Mouse (Mus musculus) MEL (cell line): ENCODE measurements at regions not wholly inside any gene's neighbourhood (a gene's known extent, or its start where the extent isn't known, plus 50 kb on each side); places are given as distances from the start of the nearest gene placed in this dataset.

Experiments
- DNase-seq: peaks from one replicate; pipeline ENCODE4 v3.0.0; 2011; ENCODE audit warnings: low read depth, low spot score
- H3K27ac ChIP-seq: 2 replicates; pipeline ENCODE4 v1.5.1; 2012; ENCODE audit warnings: low read depth, mild to moderate bottlenecking, control low read depth, low read length, moderate library complexity; ENCODE audit not compliant: control insufficient read depth
- H3K27me3 ChIP-seq, 2 experiments: fragments of 150-350 bp in 1 of 2; sonication (generic) in 1 of 2; 2 replicates each; pipeline ENCODE4 v1.6.1; 2012; ENCODE audit warnings: low read length in 2 of 2, mild to moderate bottlenecking in 2 of 2, improper control_type of control experiment in 1 of 2, moderate library complexity in 1 of 2; ENCODE audit not compliant: insufficient read depth in 2 of 2, control insufficient read depth in 1 of 2
- H3K36me3 ChIP-seq, 2 experiments: 2 replicates each; pipeline ENCODE4 v1.6.1; 2012 to 2014; ENCODE audit warnings: low read length in 2 of 2, improper control_type of control experiment in 1 of 2, inconsistent platforms in 1 of 2, mild to moderate bottlenecking in 1 of 2; ENCODE audit not compliant: insufficient read depth in 2 of 2, control insufficient read depth in 1 of 2
- H3K4me1 ChIP-seq, 2 experiments: fragments of 150-350 bp in 1 of 2; sonication (generic) in 1 of 2; 2 replicates each; pipeline ENCODE4 v1.6.1; 2012; ENCODE audit warnings: low read length in 2 of 2, improper control_type of control experiment in 1 of 2, mild to moderate bottlenecking in 1 of 2; ENCODE audit not compliant: insufficient read depth in 2 of 2, control insufficient read depth in 1 of 2
- H3K4me3 ChIP-seq, 2 experiments: fragments of 150-350 bp in 1 of 2; sonication (generic) in 1 of 2; 2 replicates each; pipeline ENCODE4 v1.5.1; 2012; ENCODE audit warnings: low read depth in 2 of 2, low read length in 2 of 2, mild to moderate bottlenecking in 2 of 2, moderate library complexity in 2 of 2, control low read depth in 1 of 2, improper control_type of control experiment in 1 of 2; ENCODE audit not compliant: control insufficient read depth in 1 of 2, insufficient read depth in 1 of 2
- H3K79me2 ChIP-seq: 2 replicates; pipeline ENCODE4 v1.6.1; 2012; ENCODE audit warnings: mild to moderate bottlenecking, low read length, moderate library complexity; ENCODE audit not compliant: control insufficient read depth, poor library complexity, insufficient read depth
- H3K9ac ChIP-seq: 2 replicates; pipeline ENCODE4 v1.6.1; 2012; ENCODE audit warnings: low read depth, mild to moderate bottlenecking, control low read depth, low read length, moderate library complexity; ENCODE audit not compliant: control insufficient read depth, poor library complexity, severe bottlenecking
- H3K9me3 ChIP-seq: fragments of 150-350 bp; sonication (generic); replicated peaks from 2 replicates; pipeline ENCODE4 v1.6.1; 2012; ENCODE audit warnings: mild to moderate bottlenecking, low read length, improper control_type of control experiment, moderate library complexity; ENCODE audit not compliant: insufficient read depth
- BHLHE40 ChIP-seq: IDR thresholded peaks from 2 replicates; pipeline ENCODE4 v1.6.1; 2012; ENCODE audit warnings: low read depth, mild to moderate bottlenecking, inconsistent platforms, low read length, improper control_type of control experiment, borderline replicate concordance
- CHD1 ChIP-seq: IDR thresholded peaks from 2 replicates; pipeline ENCODE4 v1.6.1; 2012; ENCODE audit warnings: low read depth, mild to moderate bottlenecking, inconsistent platforms, low read length, improper control_type of control experiment
- CTCF ChIP-seq, 3 experiments: IDR thresholded peaks in 2 of 3; conservative IDR thresholded peaks in 1 of 3; 2 replicates each; pipeline ENCODE4 v1.5.1; 2011 to 2012; ENCODE audit warnings: low read length in 3 of 3, low read depth in 2 of 3, mild to moderate bottlenecking in 2 of 3, improper control_type of control experiment in 1 of 3, inconsistent platforms in 1 of 3, mixed read lengths in 1 of 3, moderate library complexity in 1 of 3; ENCODE audit not compliant: control insufficient read depth in 1 of 3, insufficient read depth in 1 of 3, poor library complexity in 1 of 3, severe bottlenecking in 1 of 3
- ELF1 ChIP-seq: IDR thresholded peaks from 2 replicates; pipeline ENCODE4 v1.6.1; 2014; ENCODE audit warnings: low read depth, mild to moderate bottlenecking, inconsistent platforms, low read length, improper control_type of control experiment, moderate library complexity
- EP300 ChIP-seq, 2 experiments: IDR thresholded peaks; 2 replicates each; pipeline ENCODE4 v1.6.1; 2011; ENCODE audit warnings: improper control_type of control experiment in 2 of 2, low read length in 2 of 2, low read depth in 1 of 2, mild to moderate bottlenecking in 1 of 2
- ETS1 ChIP-seq: IDR thresholded peaks from 2 replicates; pipeline ENCODE4 v1.6.1; 2012; ENCODE audit warnings: low read depth, mild to moderate bottlenecking, inconsistent platforms, low read length, improper control_type of control experiment, moderate library complexity
- GATA1 ChIP-seq: IDR thresholded peaks from 2 replicates; pipeline ENCODE4 v1.6.1; 2011; ENCODE audit warnings: low read depth, low read length, improper control_type of control experiment
- MAFK ChIP-seq: IDR thresholded peaks from 2 replicates; pipeline ENCODE4 v1.6.1; 2011; ENCODE audit warnings: low read depth, mild to moderate bottlenecking, low read length, improper control_type of control experiment, borderline replicate concordance
- MEF2A ChIP-seq: IDR thresholded peaks from 2 replicates; pipeline ENCODE4 v1.6.1; 2014; ENCODE audit warnings: low read depth, mild to moderate bottlenecking, inconsistent platforms, low read length, improper control_type of control experiment; ENCODE audit not compliant: poor library complexity, insufficient replicate concordance, severe bottlenecking; ENCODE audit errors: extremely low read depth
- MXI1 ChIP-seq: IDR thresholded peaks from 2 replicates; pipeline ENCODE4 v1.6.1; 2011; ENCODE audit warnings: mild to moderate bottlenecking, low read depth, low read length, improper control_type of control experiment
- MYC ChIP-seq: IDR thresholded peaks from 2 replicates; pipeline ENCODE4 v1.6.1; 2011; ENCODE audit warnings: low read depth, mild to moderate bottlenecking, low read length, improper control_type of control experiment, moderate library complexity
- NELFE ChIP-seq: IDR thresholded peaks from 2 replicates; pipeline ENCODE4 v1.6.1; 2011; ENCODE audit warnings: low read depth, low read length, improper control_type of control experiment
- NRF1 ChIP-seq: IDR thresholded peaks from 2 replicates; pipeline ENCODE4 v1.6.1; 2014; ENCODE audit warnings: low read depth, mild to moderate bottlenecking, inconsistent platforms, low read length, improper control_type of control experiment, moderate library complexity; ENCODE audit not compliant: poor library complexity, insufficient read depth, severe bottlenecking
- POLR2AphosphoS2 ChIP-seq: IDR thresholded peaks from 2 replicates; pipeline ENCODE4 v1.6.1; 2011; ENCODE audit warnings: low read length, improper control_type of control experiment
- POLR2AphosphoS5 ChIP-seq: IDR thresholded peaks from 2 replicates; pipeline ENCODE4 v1.6.1; 2012; ENCODE audit warnings: low read depth, borderline replicate concordance, mild to moderate bottlenecking, inconsistent platforms, low read length, moderate library complexity, mixed read lengths
- SIN3A ChIP-seq: IDR thresholded peaks from 2 replicates; pipeline ENCODE4 v1.6.1; 2012; ENCODE audit warnings: low read length, improper control_type of control experiment, inconsistent platforms
- TAL1 ChIP-seq: IDR thresholded peaks from 2 replicates; pipeline ENCODE4 v1.6.1; 2012; ENCODE audit warnings: mild to moderate bottlenecking, inconsistent platforms, low read length, moderate library complexity, mixed read lengths
- TBP ChIP-seq: IDR thresholded peaks from 2 replicates; pipeline ENCODE4 v1.8.0; 2011; ENCODE audit warnings: low read depth, low read length, improper control_type of control experiment
- UBTF ChIP-seq: IDR thresholded peaks from 2 replicates; pipeline ENCODE4 v1.6.1; 2012; ENCODE audit warnings: low read depth, mild to moderate bottlenecking, inconsistent platforms, low read length, improper control_type of control experiment, moderate library complexity, borderline replicate concordance; ENCODE audit not compliant: insufficient read depth
- USF1 ChIP-seq: IDR thresholded peaks from 2 replicates; pipeline ENCODE4 v1.6.1; 2014; ENCODE audit warnings: low read depth, mild to moderate bottlenecking, inconsistent platforms, low read length, improper control_type of control experiment, moderate library complexity
- USF2 ChIP-seq, 2 experiments: IDR thresholded peaks; 2 replicates each; pipeline ENCODE4 v1.6.1; 2011 to 2012; ENCODE audit warnings: improper control_type of control experiment in 2 of 2, low read length in 2 of 2, borderline replicate concordance in 1 of 2, inconsistent platforms in 1 of 2, low read depth in 1 of 2, mild to moderate bottlenecking in 1 of 2; ENCODE audit not compliant: insufficient read depth in 1 of 2
- ZMIZ1 ChIP-seq: IDR thresholded peaks from 2 replicates; pipeline ENCODE4 v1.6.1; 2012; ENCODE audit warnings: low read depth, mild to moderate bottlenecking, inconsistent platforms, low read length, improper control_type of control experiment, moderate library complexity

DNA sequence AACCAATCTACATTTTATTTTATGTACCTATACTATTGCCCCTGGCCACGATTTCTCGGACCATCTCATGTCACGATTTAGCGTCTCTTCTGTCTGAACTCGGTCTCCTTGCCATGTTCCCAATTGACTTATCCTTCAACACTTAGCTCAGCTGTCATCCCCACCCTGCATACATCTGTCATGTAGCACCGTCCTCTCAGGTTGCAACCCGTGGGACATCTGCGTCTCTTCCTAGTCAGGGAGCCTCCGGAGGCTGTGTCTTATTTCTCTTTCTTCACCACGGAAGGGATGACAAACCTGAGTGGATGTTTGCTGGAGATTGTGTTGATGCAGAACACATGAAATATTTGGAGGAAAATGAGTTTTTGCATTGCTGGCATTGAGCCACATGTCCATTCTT, 104.2 kb downstream of the Sec61b start:
- no peaks in the 10 kb centered on the region for H3K36me3 ChIP-seq

DNA sequence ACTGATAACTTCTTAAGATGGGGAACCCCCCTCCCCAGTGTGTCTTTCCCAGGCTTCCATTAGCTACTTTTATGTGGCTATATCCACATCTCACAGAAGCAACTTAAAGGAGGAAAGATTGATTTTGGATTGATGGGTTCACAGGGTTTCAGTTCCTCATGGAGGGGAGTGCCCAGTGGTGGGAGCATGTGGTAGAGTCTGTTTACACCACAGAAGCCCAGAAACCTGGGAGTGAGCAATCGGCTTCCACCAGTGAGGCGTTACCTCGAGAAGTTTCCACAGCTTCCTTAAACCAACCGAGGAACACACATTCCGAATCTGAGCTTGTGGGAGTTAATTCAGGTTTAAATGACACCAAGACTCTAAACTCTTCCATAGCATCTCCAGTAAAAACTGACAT, 106.1 kb downstream of the Sec61b start:
- no peaks in the 10 kb centered on the region for H3K9me3 ChIP-seq
- H3K9ac ChIP-seq = no peak overlapping the region
- no peaks in the 10 kb centered on the region for H3K79me2 ChIP-seq
- no peaks in the 10 kb centered on the region for H3K36me3 ChIP-seq
- H3K27me3 ChIP-seq = peaks cover 0 to 1% of the 10 kb centered on the region in 2 experiments; a peak in 2 of 4 replicates
- H3K4me3 ChIP-seq = no peak overlapping the region
- TF ChIP-seq USF1 (no peak), POLR2AphosphoS5 (no peak), ELF1 (no peak), MYC (no peak), SIN3A (no peak), UBTF (no peak), USF2 (IDR thresholded peaks at IDR 0.05; ENCODE audit: borderline replicate concordance in 1 of 2, insufficient read depth in 1 of 2, low read depth in 1 of 2, low read length in 2 of 2) (no peak), TAL1 (no peak)
- H3K4me1 ChIP-seq = no peaks in the 10 kb centered on the region
- no peak for DNase-seq
- no peak overlapping the region for H3K27ac ChIP-seq

More for the DNA sequence above, 104.2 kb downstream of the Sec61b start:
- H3K27ac ChIP-seq = no peak overlapping the region
- no peaks in the 10 kb centered on the region for H3K4me1 ChIP-seq
- peaks cover 0 to 1% of the 10 kb centered on the region in 2 experiments; a peak in 2 of 4 replicates for H3K27me3 ChIP-seq
- H3K79me2 ChIP-seq = no peaks in the 10 kb centered on the region
- no peak for DNase-seq
- no peak overlapping the region for H3K9ac ChIP-seq
- no peaks in the 10 kb centered on the region for H3K9me3 ChIP-seq
- H3K4me3 ChIP-seq = no peak overlapping the region
- TF ChIP-seq CTCF (IDR thresholded peaks at IDR 0.05 in 2 of 3, conservative IDR thresholded peaks at IDR 0.05 in 1 of 3; ENCODE audit: control insufficient read depth in 1 of 3, insufficient read depth in 1 of 3, low read depth in 2 of 3, low read length in 3 of 3, poor library complexity in 1 of 3, severe bottlenecking in 1 of 3) = no peak
- TF ChIP-seq MXI1 = no peak
- no peak for TF ChIP-seq MEF2A
- TF ChIP-seq POLR2AphosphoS5 = no peak
- TF ChIP-seq BHLHE40 = no peak
- TF ChIP-seq ZMIZ1 = no peak
- no peak for TF ChIP-seq MAFK
- no peak for TF ChIP-seq POLR2AphosphoS2
- TF ChIP-seq UBTF = no peak
- no peak for TF ChIP-seq EP300 (IDR thresholded peaks at IDR 0.05; ENCODE audit: low read depth in 1 of 2, low read length in 2 of 2)
- TF ChIP-seq GATA1 = no peak
- no peak for TF ChIP-seq TBP
- no peak for TF ChIP-seq ETS1
- no peak for TF ChIP-seq USF2 (IDR thresholded peaks at IDR 0.05; ENCODE audit: borderline replicate concordance in 1 of 2, insufficient read depth in 1 of 2, low read depth in 1 of 2, low read length in 2 of 2)
- TF ChIP-seq CHD1 = no peak
- no peak for TF ChIP-seq NRF1
- TF ChIP-seq NELFE = no peak
